Mouse (Mus musculus): Measurements from ENCODE around the gene Rabac1. TPM values are rescaled to one million over a fixed set of nuclear protein-coding genes. Genes with fewer than 3 reads are reported as not detected.

Rabac1 gene
- total RNA-seq, 1 experiment from 2014 or later = 77.1 TPM

DNA sequence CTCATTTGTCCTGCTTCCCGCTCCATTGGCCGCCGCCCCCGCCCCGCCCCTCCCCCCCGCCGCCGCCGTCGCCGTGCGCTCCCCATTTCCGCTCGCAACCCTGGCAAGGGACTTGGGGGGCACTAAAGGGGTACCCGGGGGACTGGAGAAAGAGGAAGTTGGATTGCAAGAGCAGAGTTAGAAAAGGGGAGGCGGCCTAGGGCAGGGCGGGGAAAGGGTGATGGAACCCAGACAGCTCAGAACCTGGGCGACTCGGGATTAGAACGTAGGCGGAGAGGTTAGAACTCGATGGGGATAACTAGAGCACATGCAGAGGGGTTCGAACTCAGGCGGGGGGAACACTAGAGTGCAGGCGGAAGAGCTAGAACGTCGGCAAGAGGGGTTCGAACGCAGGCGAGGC lies 18.1 kb downstream of the Rabac1 start:
- peak; percentile 84 to 90 for ATAC-seq (replicated peaks in 1 of 2; ENCODE audit: insufficient read depth in 1 of 2, low FRiP score in 2 of 2, low TSS enrichment in 1 of 2, low read depth in 1 of 2, poor library complexity in 2 of 2, severe bottlenecking in 2 of 2)

DNA sequence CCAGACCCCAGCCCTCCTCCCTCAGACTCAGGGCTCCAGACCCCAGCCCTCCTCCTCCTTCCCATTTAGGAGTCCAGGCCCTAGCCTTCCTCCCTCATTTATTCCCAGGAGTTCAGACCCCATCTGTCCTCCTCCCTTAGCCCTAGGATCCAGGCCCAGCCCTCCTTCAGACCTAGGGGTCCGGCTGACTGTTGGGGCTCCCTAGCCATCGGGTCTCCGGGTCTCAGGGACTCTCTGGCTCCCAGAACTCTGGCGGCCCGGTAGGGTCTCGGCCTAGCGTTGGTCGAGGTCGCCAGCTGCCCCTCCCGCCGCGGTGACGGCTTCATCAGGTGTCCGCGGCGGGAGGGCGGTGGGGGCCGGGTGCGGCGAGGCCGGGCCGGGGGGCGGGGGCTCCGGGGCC lies 18.6 kb downstream of the Rabac1 start:
- no peak for ATAC-seq (replicated peaks in 1 of 2; ENCODE audit: insufficient read depth in 1 of 2, low FRiP score in 2 of 2, low TSS enrichment in 1 of 2, low read depth in 1 of 2, poor library complexity in 2 of 2, severe bottlenecking in 2 of 2)

DNA sequence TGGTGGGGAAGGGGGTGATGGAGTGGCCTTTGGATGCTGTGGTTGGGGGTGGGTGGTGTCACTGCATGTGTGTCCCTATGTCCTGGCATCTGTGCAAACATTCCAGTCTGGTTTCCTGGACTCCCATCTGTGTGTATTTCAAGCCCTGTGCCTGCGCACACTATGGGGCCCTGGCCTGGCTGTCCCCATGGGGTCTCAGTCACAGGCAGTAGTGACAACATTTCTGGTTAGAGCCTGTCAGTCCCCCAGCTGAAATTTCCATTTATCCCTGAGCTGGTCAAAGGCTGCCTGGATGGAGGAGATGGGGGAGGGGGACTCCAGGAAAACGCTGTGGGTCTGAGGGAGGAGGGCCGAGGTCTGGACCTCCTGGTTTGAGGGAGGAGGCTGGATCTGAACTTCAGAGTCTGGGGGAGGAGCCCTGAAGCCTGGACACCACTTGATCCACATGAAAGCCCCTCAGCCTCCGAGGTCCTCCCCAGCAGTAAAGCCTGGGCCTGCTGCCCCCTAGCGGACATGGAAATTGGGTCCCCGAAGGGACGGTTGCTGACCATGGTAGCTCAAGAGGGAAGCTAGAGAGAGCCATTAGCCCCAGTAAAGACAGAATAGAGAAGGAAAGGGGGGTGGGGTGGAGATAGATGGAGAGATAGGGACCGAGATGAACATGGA lies 22.5 kb downstream of the Rabac1 start:
- ATAC-seq (replicated peaks in 1 of 2; ENCODE audit: insufficient read depth in 1 of 2, low FRiP score in 2 of 2, low TSS enrichment in 1 of 2, low read depth in 1 of 2, poor library complexity in 2 of 2, severe bottlenecking in 2 of 2) = peak; percentile 58 to 72

DNA sequence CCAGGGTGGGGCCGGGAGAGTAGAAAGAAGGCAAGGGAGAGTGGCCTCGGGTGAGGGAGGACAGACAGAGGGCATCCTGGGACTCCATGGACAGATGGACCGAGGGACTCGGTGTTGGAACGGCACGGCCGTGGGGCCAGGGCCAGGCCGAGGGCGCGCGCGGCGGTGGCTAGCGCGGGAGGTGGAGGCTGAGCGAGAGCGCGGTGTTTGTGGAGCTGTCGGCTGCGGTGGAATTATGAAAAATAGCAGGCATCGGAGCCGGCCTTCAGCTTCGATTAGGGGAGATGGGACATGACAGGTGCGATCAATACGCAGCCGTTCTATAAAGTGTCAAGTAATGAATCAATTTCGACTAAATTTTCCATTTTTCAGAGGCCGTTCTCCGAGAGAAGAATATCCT lies 23.8 kb downstream of the Rabac1 start:
- ATAC-seq (replicated peaks in 1 of 2; ENCODE audit: insufficient read depth in 1 of 2, low FRiP score in 2 of 2, low TSS enrichment in 1 of 2, low read depth in 1 of 2, poor library complexity in 2 of 2, severe bottlenecking in 2 of 2) = no peak

DNA sequence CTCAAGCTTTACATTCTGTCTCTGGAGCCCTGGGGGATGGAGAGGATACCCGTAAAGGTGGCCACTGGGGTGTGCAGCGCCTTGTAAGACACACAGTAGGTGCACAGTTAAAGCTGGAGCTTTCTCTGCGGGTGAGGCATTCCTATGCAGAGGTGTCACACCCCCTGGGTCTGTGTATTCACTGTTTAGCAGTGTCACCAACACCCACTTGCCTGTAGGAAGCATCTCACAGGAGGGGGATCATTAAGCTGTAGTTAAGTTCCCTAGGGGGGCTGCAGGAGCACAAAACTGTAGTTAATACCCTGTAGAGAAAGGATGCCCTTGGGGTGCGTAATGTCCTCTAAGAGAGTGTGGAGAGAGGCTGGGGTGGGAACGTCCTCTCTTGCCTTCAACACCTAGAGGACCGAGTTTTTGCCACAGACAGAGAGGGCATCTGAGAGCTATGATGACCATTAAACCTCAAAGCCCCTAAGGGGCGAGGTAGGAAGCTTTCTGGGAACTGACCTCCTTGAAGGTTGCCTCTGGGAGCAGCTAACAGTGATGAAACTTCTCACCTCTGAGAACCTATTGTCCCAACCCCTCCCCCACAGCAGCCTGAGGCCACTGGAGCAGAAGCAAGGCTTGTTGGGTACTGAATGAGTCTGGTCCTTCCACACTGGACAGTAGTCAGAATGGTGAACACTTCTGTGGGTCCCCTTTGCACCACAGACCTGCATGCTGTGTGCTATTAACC lies 25.1 kb downstream of the Rabac1 start:
- ATAC-seq (replicated peaks in 1 of 2; ENCODE audit: insufficient read depth in 1 of 2, low FRiP score in 2 of 2, low TSS enrichment in 1 of 2, low read depth in 1 of 2, poor library complexity in 2 of 2, severe bottlenecking in 2 of 2) = no peak

DNA sequence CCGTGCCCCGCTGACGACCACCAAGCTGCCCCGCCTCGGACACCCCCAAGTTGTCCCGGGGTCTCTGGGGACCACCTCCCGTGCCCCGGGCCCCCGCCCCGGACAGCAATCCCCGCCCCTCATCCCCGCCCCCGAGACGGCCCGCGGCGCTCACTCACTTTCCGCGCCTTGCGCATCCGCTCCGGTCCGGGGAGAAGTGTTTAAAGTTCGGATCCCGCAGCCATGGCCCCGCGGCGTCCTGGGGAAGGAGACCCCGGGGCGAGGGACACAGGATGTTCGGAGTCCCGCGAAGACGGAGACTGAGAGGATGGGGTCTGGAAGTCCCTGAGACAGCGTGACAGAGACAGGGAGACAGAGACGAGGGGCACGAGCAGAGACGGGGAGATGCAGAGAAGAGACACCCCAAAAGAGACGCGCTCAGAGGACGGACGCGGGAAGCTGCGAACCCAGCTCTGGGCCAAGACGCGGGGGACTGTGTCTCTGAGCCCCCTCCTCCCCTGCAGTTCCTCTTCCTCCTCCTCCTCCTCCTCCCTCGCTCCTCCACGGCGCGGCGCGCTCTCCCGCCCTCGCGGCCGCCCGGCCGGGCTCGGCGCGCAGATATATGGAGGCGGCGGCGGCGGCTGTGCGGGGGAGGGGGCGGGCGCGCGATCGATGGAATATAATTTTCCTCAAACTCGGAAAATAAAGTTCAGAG lies 28.1 kb downstream of the Rabac1 start, which contains the start of gene Gm4881:
Gene Gm4881 (minus strand): TSS at position 238 of the 694 bp plus-strand sequence.
- ATAC-seq (replicated peaks in 1 of 2; ENCODE audit: insufficient read depth in 1 of 2, low FRiP score in 2 of 2, low TSS enrichment in 1 of 2, low read depth in 1 of 2, poor library complexity in 2 of 2, severe bottlenecking in 2 of 2) = no peak

DNA sequence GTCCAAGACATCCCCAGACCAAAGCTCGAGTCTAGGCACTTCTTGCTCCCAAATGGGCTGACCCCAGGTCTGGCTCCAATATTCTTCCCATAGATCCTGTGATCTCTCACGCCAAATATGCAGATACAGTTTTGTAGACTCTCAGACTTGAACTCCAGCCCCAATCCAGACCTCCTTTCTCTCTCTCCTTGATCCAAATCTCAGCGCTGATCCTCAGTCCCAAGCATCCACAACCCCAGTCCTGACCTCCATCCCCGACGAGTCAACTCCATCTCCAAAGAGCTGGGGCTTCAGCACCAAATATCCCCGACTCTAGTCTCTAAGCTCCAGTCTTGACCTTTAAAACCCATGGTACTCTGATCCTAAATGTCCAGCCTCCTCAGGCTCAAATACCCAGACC lies 28.9 kb downstream of the Rabac1 start:
- no peak for ATAC-seq (replicated peaks in 1 of 2; ENCODE audit: insufficient read depth in 1 of 2, low FRiP score in 2 of 2, low TSS enrichment in 1 of 2, low read depth in 1 of 2, poor library complexity in 2 of 2, severe bottlenecking in 2 of 2)

DNA sequence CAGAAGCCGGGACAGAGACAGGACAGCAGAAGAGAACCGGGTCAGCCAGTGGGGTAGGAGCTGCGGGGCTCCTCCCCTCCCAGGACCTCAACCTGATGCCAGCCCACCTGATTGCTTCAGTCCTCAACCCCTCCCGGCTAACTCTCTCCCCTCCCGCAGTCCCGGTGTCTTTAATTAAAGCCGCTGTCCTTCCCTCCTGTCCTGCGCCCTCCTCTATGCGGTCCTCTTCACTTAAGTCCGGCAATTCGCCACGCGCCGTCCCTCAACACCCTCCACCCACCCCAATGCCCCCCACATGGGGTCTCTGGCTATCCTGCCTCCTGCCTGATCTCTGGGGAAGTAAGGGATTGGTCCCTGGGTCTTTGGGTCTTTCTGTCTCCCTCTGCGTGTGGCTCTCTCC lies 40.9 kb downstream of the Rabac1 start:
- ATAC-seq (replicated peaks in 1 of 2; ENCODE audit: insufficient read depth in 1 of 2, low FRiP score in 2 of 2, low TSS enrichment in 1 of 2, low read depth in 1 of 2, poor library complexity in 2 of 2, severe bottlenecking in 2 of 2) = no peak

DNA sequence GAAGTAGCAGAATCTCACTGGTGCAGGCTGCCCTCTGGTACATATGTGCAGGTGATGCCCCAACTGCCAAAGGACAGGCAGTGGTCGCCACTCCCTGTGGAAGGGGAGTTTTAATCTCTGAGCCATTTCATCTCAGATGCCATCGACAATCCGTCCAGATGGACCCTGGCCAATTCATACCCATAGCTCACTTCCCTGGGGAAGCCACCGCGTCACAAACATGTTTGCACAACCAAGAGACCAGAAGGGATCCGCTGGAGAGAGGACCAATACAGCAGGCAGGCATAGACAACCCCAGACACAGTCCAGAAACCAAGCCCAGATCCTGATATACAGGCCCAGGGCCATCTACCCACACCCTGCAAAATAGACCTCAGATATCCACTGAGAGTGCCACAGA lies 42.1 kb downstream of the Rabac1 start:
- ATAC-seq (replicated peaks in 1 of 2; ENCODE audit: insufficient read depth in 1 of 2, low FRiP score in 2 of 2, low TSS enrichment in 1 of 2, low read depth in 1 of 2, poor library complexity in 2 of 2, severe bottlenecking in 2 of 2) = no peak

Other genes with a start within 250 kb of the Rabac1 start
- not detected in 2 replicates for gene Gm4763, start 245.8 kb downstream of the Rabac1 start, total RNA-seq (2017)
- gene Cd177, start 212.4 kb downstream of the Rabac1 start, total RNA-seq (2017) = 31.5 and 105 TPM in 2 replicates
- gene Ceacam10, start 195.5 kb downstream of the Rabac1 start, total RNA-seq (2017) = 1.1 and 15.1 TPM in 2 replicates
- 12.6 and 24.0 TPM in 2 replicates for gene Gm9844, start 110.5 kb downstream of the Rabac1 start, total RNA-seq (2017)
- not detected in 2 replicates for gene Lypd4, start 102.8 kb downstream of the Rabac1 start, total RNA-seq (2017)
- gene Dmrtc2, start 102.7 kb downstream of the Rabac1 start, total RNA-seq (2017) = not detected in 2 replicates
- gene Rps19, start 88.4 kb downstream of the Rabac1 start, total RNA-seq (2017) = 672 and 1,863 TPM in 2 replicates
- 0.44 TPM in 1 of 2 replicates, not detected in the other for gene Cd79a, start 75.4 kb downstream of the Rabac1 start, total RNA-seq (2017)
- 55.2 and 97.4 TPM in 2 replicates for gene Arhgef1, start 69.8 kb downstream of the Rabac1 start, total RNA-seq (2017)
- gene Gm4881, start 28.3 kb downstream of the Rabac1 start, total RNA-seq (2017) = not detected in 2 replicates
- 7.7 and 9.9 TPM in 2 replicates for gene Atp1a3, start 33.2 kb upstream of the Rabac1 start, total RNA-seq (2017)
- 11.4 and 36.2 TPM in 2 replicates for gene Grik5, start 99.6 kb upstream of the Rabac1 start, total RNA-seq (2017)
- gene Zfp574, start 99.8 kb upstream of the Rabac1 start, total RNA-seq (2017) = 6.3 and 6.6 TPM in 2 replicates
- gene Pou2f2, start 207.0 kb upstream of the Rabac1 start, total RNA-seq (2017) = 3.5 and 7.6 TPM in 2 replicates
- gene Dedd2, start 247.9 kb upstream of the Rabac1 start, total RNA-seq (2017) = 24.3 and 24.9 TPM in 2 replicates
- 5.3 and 8.0 TPM in 2 replicates for gene Zfp526, start 248.7 kb upstream of the Rabac1 start, total RNA-seq (2017)